Mouse (Mus musculus): ENCODE results near the gene Aak1. TPM values are rescaled to one million over a fixed set of nuclear protein-coding genes. Genes with fewer than 3 reads are reported as not detected.

Aak1 gene
- polyA plus RNA-seq, 1 experiment from 2014 or later = 51.8 TPM

GRCm38 (mm10) chr6:86847816-86848215, 1.5 kb upstream of the Aak1 start:
- ATAC-seq (replicated peaks) = no peak
- no peaks in the 10 kb centered on the region for H3K9me3 ChIP-seq
- peak overlapping the region; percentile 77 for H3K4me3 ChIP-seq
- peak overlapping the region; percentile 74 for H3K4me2 ChIP-seq
- H3K9ac ChIP-seq = peak overlapping the region; percentile 69; the same call in 1 of the 2 replicates
- H3K4me1 ChIP-seq = peaks cover 36% of the 10 kb centered on the region
- H3K27ac ChIP-seq = peak overlapping the region; percentile 93; the same call in 1 of the 2 replicates
- no peaks in the 10 kb centered on the region for H3K27me3 ChIP-seq (replicated peaks)
- WGBS = 93% methylated on average over 8 of the region's 8 CpGs
- no peaks in the 10 kb centered on the region for H3K36me3 ChIP-seq (replicated peaks)

- peak overlapping the region; percentile 93 for H3K27ac ChIP-seq
- H3K4me1 ChIP-seq = peaks cover 42% of the 10 kb centered on the region
- under 1% methylated on average over 12 of the region's 12 CpGs for WGBS
- no peaks in the 10 kb centered on the region for H3K9me3 ChIP-seq
- peak overlapping the region; percentile 74 for H3K4me2 ChIP-seq
- peak overlapping the region; percentile 77 for H3K4me3 ChIP-seq
- peak; percentile 66 for ATAC-seq (replicated peaks)
- H3K36me3 ChIP-seq (replicated peaks) = no peaks in the 10 kb centered on the region
- no peaks in the 10 kb centered on the region for H3K27me3 ChIP-seq (replicated peaks)
- peak overlapping the region; percentile 69 for H3K9ac ChIP-seq
Measured at GRCm38 (mm10) chr6:86848580-86848914, 770 bp upstream of the Aak1 start.

- WGBS = under 1% methylated on average over 36 of the region's 36 CpGs
- peak; percentile 62 for ATAC-seq (replicated peaks)
- Histone ChIP-seq H3K4me3 (peak overlapping the region; percentile 77), H3K36me3 (replicated peaks) (no peaks in the 10 kb centered on the region), H3K27me3 (replicated peaks) (no peaks in the 10 kb centered on the region), H3K4me2 (peak overlapping the region; percentile 74), H3K9ac (peak overlapping the region; percentile 69), H3K9me3 (no peaks in the 10 kb centered on the region), H3K27ac (peak overlapping the region; percentile 93), H3K4me1 (peaks cover 48% of the 10 kb centered on the region)
Measured at GRCm38 (mm10) chr6:86849692-86850445, 552 bp downstream of the Aak1 start.

GRCm38 (mm10) chr6:86850588-86850987, 1.3 kb downstream of the Aak1 start:
- H3K4me1 ChIP-seq = peaks cover 51% of the 10 kb centered on the region
- H3K27ac ChIP-seq = peak overlapping the region; percentile 93

GRCm38 (mm10) chr6:86851561-86851960, 2.2 kb downstream of the Aak1 start:
- Histone ChIP-seq H3K9ac (peak overlapping the region; percentile 11; the same call in 1 of the 2 replicates), H3K4me1 (peaks cover 51% of the 10 kb centered on the region), H3K27me3 (replicated peaks) (no peaks in the 10 kb centered on the region), H3K27ac (no peak overlapping the region), H3K4me3 (peak overlapping the region; percentile 77), H3K4me2 (peak overlapping the region; percentile 74), H3K36me3 (replicated peaks) (no peaks in the 10 kb centered on the region), H3K9me3 (no peaks in the 10 kb centered on the region)
- ATAC-seq (replicated peaks) = no peak
- WGBS = 12% methylated on average over 1 of the region's 1 CpGs

More at GRCm38 (mm10) chr6:86850588-86850987, 1.3 kb downstream of the Aak1 start:
- Histone ChIP-seq H3K9ac (peak overlapping the region; percentile 69), H3K4me2 (peak overlapping the region; percentile 74), H3K27me3 (replicated peaks) (no peaks in the 10 kb centered on the region), H3K9me3 (no peaks in the 10 kb centered on the region), H3K4me3 (peak overlapping the region; percentile 77), H3K36me3 (replicated peaks) (no peaks in the 10 kb centered on the region)
- 15% methylated on average over 4 of the region's 4 CpGs for WGBS
- no peak for ATAC-seq (replicated peaks)

- H3K4me3 ChIP-seq = no peak overlapping the region
- H3K36me3 ChIP-seq (replicated peaks) = no peaks in the 10 kb centered on the region
- ATAC-seq (replicated peaks) = no peak
- 92% methylated on average over 3 of the region's 3 CpGs for WGBS
- no peak overlapping the region for H3K9ac ChIP-seq
- no peaks in the 10 kb centered on the region for H3K9me3 ChIP-seq
- peaks cover 39% of the 10 kb centered on the region for H3K4me1 ChIP-seq
- no peak overlapping the region for H3K27ac ChIP-seq
- H3K27me3 ChIP-seq (replicated peaks) = no peaks in the 10 kb centered on the region
- no peak overlapping the region for H3K4me2 ChIP-seq
Measured at GRCm38 (mm10) chr6:86853928-86854327, 4.6 kb downstream of the Aak1 start.

- Histone ChIP-seq H3K9ac (no peak overlapping the region), H3K27me3 (replicated peaks) (no peaks in the 10 kb centered on the region), H3K27ac (no peak overlapping the region), H3K4me3 (no peak overlapping the region), H3K36me3 (replicated peaks) (no peaks in the 10 kb centered on the region), H3K4me1 (peaks cover 39% of the 10 kb centered on the region), H3K4me2 (no peak overlapping the region), H3K9me3 (no peaks in the 10 kb centered on the region)
- 87% methylated on average over 4 of the region's 4 CpGs for WGBS
- no peak for ATAC-seq (replicated peaks)
Measured at GRCm38 (mm10) chr6:86854941-86855340, 5.6 kb downstream of the Aak1 start.

GRCm38 (mm10) chr6:86858606-86859005, 9.3 kb downstream of the Aak1 start:
- H3K36me3 ChIP-seq (replicated peaks) = no peaks in the 10 kb centered on the region
- no peak overlapping the region for H3K4me2 ChIP-seq
- no peaks in the 10 kb centered on the region for H3K9me3 ChIP-seq
- ATAC-seq (replicated peaks) = no peak
- no peak overlapping the region for H3K4me3 ChIP-seq
- 88% methylated on average over 3 of the region's 3 CpGs for WGBS
- peaks cover 8% of the 10 kb centered on the region for H3K4me1 ChIP-seq
- no peaks in the 10 kb centered on the region for H3K27me3 ChIP-seq (replicated peaks)
- no peak overlapping the region for H3K27ac ChIP-seq
- H3K9ac ChIP-seq = no peak overlapping the region

- WGBS = 90% methylated on average over 9 of the region's 9 CpGs
- Histone ChIP-seq H3K27ac (no peak overlapping the region), H3K4me1 (no peaks in the 10 kb centered on the region), H3K9ac (no peak overlapping the region), H3K36me3 (replicated peaks) (no peaks in the 10 kb centered on the region), H3K4me3 (no peak overlapping the region), H3K27me3 (replicated peaks) (no peaks in the 10 kb centered on the region), H3K4me2 (no peak overlapping the region), H3K9me3 (no peaks in the 10 kb centered on the region)
- ATAC-seq (replicated peaks) = no peak
Measured at GRCm38 (mm10) chr6:86860732-86861463, 11.6 kb downstream of the Aak1 start.

GRCm38 (mm10) chr6:86864358-86864757, 15.0 kb downstream of the Aak1 start:
- H3K4me2 ChIP-seq = no peak overlapping the region
- no peak for ATAC-seq (replicated peaks)
- no peak overlapping the region for H3K4me3 ChIP-seq
- H3K36me3 ChIP-seq (replicated peaks) = no peaks in the 10 kb centered on the region
- H3K9ac ChIP-seq = no peak overlapping the region
- H3K4me1 ChIP-seq = no peaks in the 10 kb centered on the region
- H3K27me3 ChIP-seq (replicated peaks) = no peaks in the 10 kb centered on the region
- H3K27ac ChIP-seq = no peak overlapping the region
- 94% methylated on average over 3 of the region's 3 CpGs for WGBS
- H3K9me3 ChIP-seq = no peaks in the 10 kb centered on the region

GRCm38 (mm10) chr6:86870335-86870734, 21.0 kb downstream of the Aak1 start:
- H3K4me3 ChIP-seq = no peak overlapping the region
- H3K4me2 ChIP-seq = no peak overlapping the region
- H3K4me1 ChIP-seq = no peaks in the 10 kb centered on the region
- WGBS = 90% methylated on average over 9 of the region's 9 CpGs
- no peaks in the 10 kb centered on the region for H3K27me3 ChIP-seq (replicated peaks)
- H3K36me3 ChIP-seq (replicated peaks) = no peaks in the 10 kb centered on the region
- no peak overlapping the region for H3K9ac ChIP-seq
- no peak overlapping the region for H3K27ac ChIP-seq
- no peak for ATAC-seq (replicated peaks)
- H3K9me3 ChIP-seq = no peaks in the 10 kb centered on the region

GRCm38 (mm10) chr6:86871783-86872182, 22.5 kb downstream of the Aak1 start:
- H3K9me3 ChIP-seq = no peaks in the 10 kb centered on the region
- ATAC-seq (replicated peaks) = no peak
- no peak overlapping the region for H3K27ac ChIP-seq
- H3K4me2 ChIP-seq = no peak overlapping the region
- 93% methylated on average over 10 of the region's 10 CpGs for WGBS
- no peaks in the 10 kb centered on the region for H3K4me1 ChIP-seq
- no peaks in the 10 kb centered on the region for H3K36me3 ChIP-seq (replicated peaks)
- no peaks in the 10 kb centered on the region for H3K27me3 ChIP-seq (replicated peaks)
- H3K9ac ChIP-seq = no peak overlapping the region
- no peak overlapping the region for H3K4me3 ChIP-seq

Data from midbrain, embryonic 15.5 days (tissue).